Mouse (Mus musculus) mammary gland, adult 2 months (tissue): ENCODE data around the gene Glp1r. TPM values are rescaled to one million over a fixed set of nuclear protein-coding genes. Genes with fewer than 3 reads are reported as not detected.

Experiments used
- polyA plus RNA-seq: library from polyadenylated mRNA; depleted of rRNA; stranded (reverse); fragments of >200 nt; gene quantifications from 2 replicates; pipeline ENCODE4 v1.2.3, GENCODE M21; 2012; ENCODE audit warnings: low replicate concordance; rRNA removed

The Glp1r gene
- polyA plus RNA-seq = 0.06 and 0.11 TPM in 2 replicates

DNA sequence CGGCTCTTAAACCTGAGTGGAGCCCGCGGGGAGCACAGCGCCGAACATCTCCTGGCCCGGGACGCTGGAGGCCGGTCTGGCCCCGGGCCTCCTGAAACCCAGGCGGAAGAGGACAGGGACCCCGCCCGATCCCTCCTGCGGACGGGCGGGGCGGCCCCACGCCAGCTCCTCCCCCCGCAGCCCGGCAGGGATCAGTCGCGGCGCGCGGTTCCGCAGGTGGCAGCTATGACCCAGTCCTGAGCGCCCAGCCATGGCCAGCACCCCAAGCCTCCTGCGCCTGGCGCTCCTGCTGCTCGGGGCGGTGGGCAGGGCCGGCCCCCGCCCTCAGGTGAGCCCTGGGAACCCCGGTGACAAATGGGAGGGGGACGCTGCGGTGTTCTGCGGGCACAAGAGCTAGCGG, at the start of gene Glp1r:
Glp1r (plus strand) TSS at position 191 of the 400 bp plus-strand sequence.

DNA sequence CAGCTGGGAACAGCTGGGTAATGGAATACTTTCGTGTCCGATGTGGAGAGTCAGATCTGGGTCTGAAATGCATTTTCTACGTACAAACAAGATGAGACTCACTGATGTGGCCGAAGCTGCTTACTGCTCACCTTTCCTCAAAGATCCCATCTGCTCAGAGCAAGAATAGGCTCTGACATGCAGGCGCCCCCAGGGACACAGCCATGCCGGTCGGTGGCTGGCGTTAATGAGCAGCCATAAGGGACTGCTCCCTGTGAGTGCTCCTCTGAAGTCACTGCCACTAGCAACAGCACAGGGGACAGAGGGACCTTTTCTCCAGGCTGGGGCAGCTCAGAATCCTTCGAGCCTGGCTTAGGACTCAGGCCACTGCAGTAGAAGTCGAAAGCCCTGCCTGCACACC, 52.7 kb downstream of the Glp1r start, which contains the start of gene Umodl1:
Umodl1 (plus strand) TSS at position 301 of the 400 bp plus-strand sequence.

Other genes starting within 250 kb of the Glp1r start
- gene Umodl1, start 52.8 kb downstream of the Glp1r start, polyA plus RNA-seq = not detected in 2 replicates
- gene Abcg1, start 155.9 kb downstream of the Glp1r start, polyA plus RNA-seq = 21.3 and 31.8 TPM in 2 replicates
- not detected in 2 replicates for gene Tff3, start 227.8 kb downstream of the Glp1r start, polyA plus RNA-seq
- gene Tff2, start 242.5 kb downstream of the Glp1r start, polyA plus RNA-seq = not detected in 2 replicates